Mouse (Mus musculus) lung, embryonic 15.5 days (tissue): Measurements from ENCODE around the gene Coq10b. TPM values are rescaled to one million over a fixed set of nuclear protein-coding genes. Genes with fewer than 3 reads are reported as not detected.

ENCODE experiments used
- ATAC-seq: fragments of 200-750 bp; cut with Nextera tagmentation; 2 replicates; pipeline ENCODE4 v1.8.0; 2017; ENCODE audit warnings: moderate number of reproducible peaks, borderline replicate concordance; ENCODE audit not compliant: low FRiP score, low TSS enrichment; ENCODE audit errors: extremely low read depth
- H3K27ac ChIP-seq: fragments of 300-500 bp; sonication (generic); 2 replicates; pipeline ENCODE4 v1.5.1; 2015; ENCODE audit warnings: moderate library complexity, mild to moderate bottlenecking, inconsistent platforms
- H3K27me3 ChIP-seq: fragments of 300-500 bp; sonication (generic); 2 replicates; pipeline ENCODE4 v1.6.1; 2015; ENCODE audit warnings: inconsistent platforms
- H3K36me3 ChIP-seq: fragments of 300-500 bp; sonication (generic); 2 replicates; pipeline ENCODE4 v1.6.1; 2015; ENCODE audit warnings: inconsistent platforms
- H3K4me1 ChIP-seq: fragments of 300-500 bp; sonication (generic); 2 replicates; pipeline ENCODE4 v1.6.1; 2015; ENCODE audit warnings: inconsistent platforms
- H3K4me2 ChIP-seq: fragments of 300-500 bp; sonication (generic); 2 replicates; pipeline ENCODE4 v1.6.1; 2015; ENCODE audit warnings: inconsistent platforms, mild to moderate bottlenecking, moderate library complexity
- H3K4me3 ChIP-seq: fragments of 300-500 bp; sonication (generic); 2 replicates; pipeline ENCODE4 v1.5.1; 2015; ENCODE audit warnings: mild to moderate bottlenecking, inconsistent platforms
- H3K9ac ChIP-seq: fragments of 300-500 bp; sonication (generic); 2 replicates; pipeline ENCODE4 v1.6.1; 2015; ENCODE audit warnings: inconsistent platforms
- H3K9me3 ChIP-seq: fragments of 300-500 bp; sonication (generic); 2 replicates; pipeline ENCODE4 v1.6.1; 2016; ENCODE audit warnings: inconsistent platforms
- WGBS: fragments of 180-500 bp; shearing (Covaris S2); methylation state at CpG from one replicate; pipeline ENCODE4 v1.1.7; 2015; 5-methylcytosine and 5-hydroxymethylcytosine counted together
- polyA plus RNA-seq: library from polyadenylated mRNA; unstranded; fragments of >200 nt; fragmentation: Nextera tagmentation; extraction: Ambion mirVana; gene quantifications from 2 replicates; pipeline ENCODE4 v1.2.1, GENCODE M21; 2015

The Coq10b gene
- polyA plus RNA-seq, 1 experiment from 2014 or later, result 19.1 TPM

GRCm38 (mm10) chr1:55087932-55088610, 35.5 kb downstream of the Coq10b start, which contains the start of the genes Hspe1 and Hspd1:
TSS of gene Hspe1 (plus strand) at chr1:55088132.
TSS of gene Hspd1 (minus strand) at chr1:55088243.
- Histone ChIP-seq H3K9ac (peak within 1 kb of the TSS; percentile 91), H3K4me2 (peak within 1 kb of the TSS; percentile 70), H3K27ac (peak within 1 kb of the TSS; percentile 95), H3K27me3 (no peaks in the 10 kb centered on the region), H3K4me1 (peaks cover 30% of the 10 kb centered on the region), H3K4me3 (peak within 1 kb of the TSS; percentile 78), H3K9me3 (no peaks in the 10 kb centered on the region), H3K36me3 (peaks cover 39% of the 10 kb centered on the region)
- ATAC-seq, result peak; percentile 95
- under 1% methylated on average over 76 of the region's 76 CpGs for WGBS

- peaks cover 30% of the 10 kb centered on the region for H3K4me1 ChIP-seq
- no peaks in the 10 kb centered on the region for H3K27me3 ChIP-seq
- ATAC-seq, result no peak
- peak overlapping the region; percentile 78 for H3K4me3 ChIP-seq
- H3K27ac ChIP-seq, result peak overlapping the region; percentile 95
- H3K9ac ChIP-seq, result peak overlapping the region; percentile 91
- no peaks in the 10 kb centered on the region for H3K9me3 ChIP-seq
- 4% methylated on average over 16 of the region's 16 CpGs for WGBS
- peaks cover 37% of the 10 kb centered on the region for H3K36me3 ChIP-seq
- peak overlapping the region; percentile 70 for H3K4me2 ChIP-seq
These were observed 36.3 kb downstream of the Coq10b start for GRCm38 (mm10) chr1:55088611-55089497.

- peak overlapping the region; percentile 70 for H3K4me2 ChIP-seq
- H3K9ac ChIP-seq, result peak overlapping the region; percentile 28
- WGBS, result 80% methylated on average over 5 of the region's 5 CpGs
- H3K4me3 ChIP-seq, result peak overlapping the region; percentile 78
- H3K36me3 ChIP-seq, result peaks cover 29% of the 10 kb centered on the region
- no peaks in the 10 kb centered on the region for H3K27me3 ChIP-seq
- peaks cover 30% of the 10 kb centered on the region for H3K4me1 ChIP-seq
- no peak overlapping the region; the same call in 1 of the 2 replicates for H3K27ac ChIP-seq
- no peaks in the 10 kb centered on the region for H3K9me3 ChIP-seq
- no peak for ATAC-seq
These were observed 37.0 kb downstream of the Coq10b start for GRCm38 (mm10) chr1:55089498-55090064.

GRCm38 (mm10) chr1:55092056-55092455, 39.5 kb downstream of the Coq10b start:
- H3K27me3 ChIP-seq, result no peaks in the 10 kb centered on the region
- H3K9ac ChIP-seq, result no peak overlapping the region
- 79% methylated on average over 2 of the region's 2 CpGs for WGBS
- H3K4me3 ChIP-seq, result no peak overlapping the region
- no peak overlapping the region for H3K27ac ChIP-seq
- no peaks in the 10 kb centered on the region for H3K9me3 ChIP-seq
- H3K4me1 ChIP-seq, result peaks cover 10% of the 10 kb centered on the region
- no peak overlapping the region for H3K4me2 ChIP-seq
- no peak for ATAC-seq
- H3K36me3 ChIP-seq, result peaks cover 25% of the 10 kb centered on the region

GRCm38 (mm10) chr1:55092469-55092868, 39.9 kb downstream of the Coq10b start:
- H3K27me3 ChIP-seq, result no peaks in the 10 kb centered on the region
- no peak overlapping the region for H3K9ac ChIP-seq
- no peak overlapping the region for H3K27ac ChIP-seq
- peaks cover 25% of the 10 kb centered on the region for H3K36me3 ChIP-seq
- peaks cover 10% of the 10 kb centered on the region for H3K4me1 ChIP-seq
- no peaks in the 10 kb centered on the region for H3K9me3 ChIP-seq
- 62% methylated on average over 1 of the region's 1 CpGs for WGBS
- no peak overlapping the region for H3K4me3 ChIP-seq
- no peak for ATAC-seq
- no peak overlapping the region for H3K4me2 ChIP-seq

GRCm38 (mm10) chr1:55106919-55107585, 54.5 kb downstream of the Coq10b start:
- no peak overlapping the region for H3K9ac ChIP-seq
- H3K27me3 ChIP-seq, result no peaks in the 10 kb centered on the region
- H3K4me1 ChIP-seq, result no peaks in the 10 kb centered on the region
- H3K36me3 ChIP-seq, result no peaks in the 10 kb centered on the region
- ATAC-seq, result no peak
- H3K4me2 ChIP-seq, result no peak overlapping the region
- H3K27ac ChIP-seq, result no peak overlapping the region
- no peaks in the 10 kb centered on the region for H3K9me3 ChIP-seq
- 80% methylated on average over 9 of the region's 9 CpGs for WGBS
- no peak overlapping the region for H3K4me3 ChIP-seq

- Histone ChIP-seq H3K36me3 (no peaks in the 10 kb centered on the region), H3K9ac (no peak overlapping the region), H3K4me1 (no peaks in the 10 kb centered on the region), H3K4me3 (no peak overlapping the region), H3K27ac (no peak overlapping the region), H3K9me3 (no peaks in the 10 kb centered on the region), H3K4me2 (no peak overlapping the region), H3K27me3 (no peaks in the 10 kb centered on the region)
- ATAC-seq, result no peak
- 80% methylated on average over 1 of the region's 1 CpGs for WGBS
These were observed 55.1 kb downstream of the Coq10b start for GRCm38 (mm10) chr1:55107644-55108043.

- no peak overlapping the region for H3K9ac ChIP-seq
- H3K4me1 ChIP-seq, result no peaks in the 10 kb centered on the region
- H3K27me3 ChIP-seq, result no peaks in the 10 kb centered on the region
- H3K9me3 ChIP-seq, result no peaks in the 10 kb centered on the region
- no peak overlapping the region for H3K4me3 ChIP-seq
- H3K36me3 ChIP-seq, result no peaks in the 10 kb centered on the region
- WGBS, result 47% methylated on average over 2 of the region's 2 CpGs
- ATAC-seq, result no peak
- no peak overlapping the region for H3K4me2 ChIP-seq
- no peak overlapping the region for H3K27ac ChIP-seq
These were observed 55.9 kb downstream of the Coq10b start for GRCm38 (mm10) chr1:55108473-55108872.

GRCm38 (mm10) chr1:55109066-55109766, 56.6 kb downstream of the Coq10b start:
- no peaks in the 10 kb centered on the region for H3K9me3 ChIP-seq
- H3K4me1 ChIP-seq, result no peaks in the 10 kb centered on the region
- 84% methylated on average over 4 of the region's 4 CpGs for WGBS
- no peak overlapping the region for H3K27ac ChIP-seq
- no peak for ATAC-seq
- H3K4me2 ChIP-seq, result no peak overlapping the region
- H3K36me3 ChIP-seq, result no peaks in the 10 kb centered on the region
- no peak overlapping the region for H3K9ac ChIP-seq
- H3K4me3 ChIP-seq, result no peak overlapping the region
- H3K27me3 ChIP-seq, result no peaks in the 10 kb centered on the region
